Mouse (Mus musculus) urinary bladder, postnatal 14 days (tissue): ENCODE measurements at regions not wholly inside any gene's neighbourhood (a gene's known extent, or its start where the extent isn't known, plus 50 kb on each side); places are given as distances from the start of the nearest gene placed in this dataset.
"Not testable (repeated sequence)": the region's sequence is repeated elsewhere in the genome, so short reads cannot be mapped to it uniquely, and the experiment has no call there.

Experiments used
- DNase-seq: peaks from one replicate; pipeline ENCODE4 v3.0.0; 2021; ENCODE audit warnings: low spot score

GRCm38 (mm10) chr9:92661938-92662337, 119.9 kb downstream of the Plod2 start:
- DNase-seq: peak; percentile 3

- DNase-seq: no peak
These were observed 125.4 kb downstream of the Plod2 start for GRCm38 (mm10) chr9:92667361-92667881.

- DNase-seq: no peak
These were observed 129.9 kb downstream of the Plod2 start for GRCm38 (mm10) chr9:92671966-92672365.

GRCm38 (mm10) chr9:92694361-92695016, 152.5 kb downstream of the Plod2 start:
- DNase-seq: peak; percentile 15

GRCm38 (mm10) chr9:92697971-92698370, 155.9 kb downstream of the Plod2 start:
- no peak for DNase-seq

- no peak for DNase-seq
These were observed 162.7 kb downstream of the Plod2 start for GRCm38 (mm10) chr9:92704752-92705151.

- no peak for DNase-seq
These were observed 165.0 kb downstream of the Plod2 start for GRCm38 (mm10) chr9:92707011-92707410.

- no peak for DNase-seq
These were observed 175.2 kb downstream of the Plod2 start for GRCm38 (mm10) chr9:92717176-92717575.

- DNase-seq: no peak
These were observed 176.3 kb downstream of the Plod2 start for GRCm38 (mm10) chr9:92718337-92718736.

- peak; percentile 48 for DNase-seq
These were observed 177.2 kb downstream of the Plod2 start for GRCm38 (mm10) chr9:92719251-92719650.

GRCm38 (mm10) chr9:92728864-92729263, 186.8 kb downstream of the Plod2 start:
- DNase-seq: no peak

GRCm38 (mm10) chr9:92731396-92731795, 189.4 kb downstream of the Plod2 start:
- no peak for DNase-seq

GRCm38 (mm10) chr9:92767532-92767931, 225.5 kb downstream of the Plod2 start:
- no peak for DNase-seq

GRCm38 (mm10) chr9:92768432-92768831, 226.4 kb downstream of the Plod2 start:
- DNase-seq: no peak

- DNase-seq: peak; percentile 9
These were observed 227.5 kb downstream of the Plod2 start for GRCm38 (mm10) chr9:92769528-92769927.

- DNase-seq: no peak
These were observed 229.0 kb downstream of the Plod2 start for GRCm38 (mm10) chr9:92771002-92771401.

GRCm38 (mm10) chr9:92771716-92772115, 229.7 kb downstream of the Plod2 start:
- DNase-seq: no peak

GRCm38 (mm10) chr9:92782922-92783454, 241.0 kb downstream of the Plod2 start:
- DNase-seq: no peak

GRCm38 (mm10) chr9:92799695-92800094, 257.7 kb downstream of the Plod2 start:
- no peak for DNase-seq

GRCm38 (mm10) chr9:92809469-92809868, 267.4 kb downstream of the Plod2 start:
- no peak for DNase-seq

- peak; percentile 8 for DNase-seq
These were observed 278.7 kb downstream of the Plod2 start for GRCm38 (mm10) chr9:92820721-92821120.

- DNase-seq: no peak
These were observed 284.8 kb downstream of the Plod2 start for GRCm38 (mm10) chr9:92826708-92827353.

- DNase-seq: not testable (repeated sequence)
These were observed 294.1 kb downstream of the Plod2 start for GRCm38 (mm10) chr9:92836156-92836555.
